Mouse (Mus musculus): ENCODE results near the gene Gm2897. TPM values are rescaled to one million over a fixed set of nuclear protein-coding genes. Genes with fewer than 3 reads are reported as not detected.

The Gm2897 gene
- not detected for total RNA-seq (2023)

DNA sequence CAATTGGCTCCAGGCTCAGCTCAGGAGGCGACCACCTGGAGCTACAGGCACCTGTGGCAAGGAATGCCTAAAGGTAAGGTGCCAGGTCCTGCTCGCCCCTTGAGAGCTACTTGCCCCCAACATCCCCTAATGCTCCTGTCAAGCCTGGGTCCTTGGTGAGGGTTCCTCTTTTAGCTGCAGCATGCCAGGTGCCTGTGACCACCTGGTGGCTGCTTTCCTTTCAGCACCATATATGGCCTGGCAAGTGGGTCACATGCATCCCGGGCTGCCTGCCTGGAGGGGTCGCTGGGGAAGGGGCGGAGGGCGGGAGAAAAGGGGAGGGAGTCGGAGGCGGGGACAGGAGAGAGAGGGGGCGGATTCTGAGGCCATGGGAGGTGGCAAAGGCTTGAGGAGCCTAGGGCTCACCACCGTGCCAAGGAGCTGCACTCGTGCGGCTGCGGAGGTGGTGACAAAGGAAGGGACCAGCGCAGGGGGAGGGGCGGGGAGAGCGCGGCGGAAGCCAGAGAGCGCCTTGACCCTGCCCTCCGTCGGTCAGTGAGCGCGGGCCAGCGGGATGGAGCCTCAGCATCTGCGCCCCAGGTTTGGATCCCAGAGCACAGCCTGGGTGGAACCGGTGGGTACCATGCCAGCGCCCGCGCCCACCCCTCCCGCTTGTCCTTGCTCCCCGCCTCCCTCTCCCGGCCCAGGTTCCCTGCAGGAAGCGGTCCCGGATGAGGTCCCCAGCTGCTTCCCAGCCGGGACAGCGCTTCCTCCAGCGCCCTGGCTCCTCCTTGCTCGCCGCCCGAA lies at the start of gene Gm2897:
TSS of gene Gm2897 (plus strand) at position 559 of the 786 bp plus-strand sequence.

DNA sequence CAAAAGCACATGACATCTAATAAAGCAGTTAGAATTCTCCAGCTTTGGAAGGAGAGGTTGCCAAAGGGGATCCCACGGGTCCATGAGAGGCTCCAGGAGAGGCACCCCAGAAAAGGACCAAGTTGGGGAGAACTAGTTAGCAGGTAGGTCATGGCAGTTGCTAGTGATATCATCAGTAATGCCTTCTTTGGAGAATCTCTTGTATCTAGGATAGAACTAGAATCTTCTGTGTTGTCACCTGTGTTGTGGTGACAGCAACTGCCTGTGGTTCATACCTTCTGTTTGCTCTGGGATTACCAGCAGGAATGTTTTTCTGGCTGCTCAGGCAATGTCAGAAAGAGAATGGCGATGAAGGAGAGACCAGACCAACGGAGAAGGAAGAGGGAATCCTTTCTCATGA lies 19.4 kb upstream of the Gm2897 start, which contains the start of gene Gm2888:
TSS of gene Gm2888 (plus strand) at position 301 of the 400 bp plus-strand sequence.

Other genes starting within 250 kb of the Gm2897 start
- gene Gm2888, start 19.3 kb upstream of the Gm2897 start, total RNA-seq (2023), result not detected
- not detected for gene Gm10340, start 84.7 kb downstream of the Gm2897 start, total RNA-seq (2023)
- gene Gm5795, start 139.0 kb downstream of the Gm2897 start, total RNA-seq (2023), result not detected
- not detected for gene D830030K20Rik, start 159.2 kb downstream of the Gm2897 start, total RNA-seq (2023)

All from CD4-positive naive resting alpha-beta T cell, adult 57 days (primary cell).